ENCODE assay signal across 7 mouse cellular contexts in genomic region chr14:31017854-31018253, GRCm38 (mm10). TPM values are rescaled to one million over a fixed set of nuclear protein-coding genes. Genes with fewer than 3 reads are reported as not detected.
DNase-seq lines count a peak whose midpoint lies in the region; ATAC-seq and TF ChIP-seq lines count a peak whose summit lies in the region.

No protein-coding gene starts in this region.

- no peak for DNase-seq in ES-E14 (ENCODE audit: low read depth, low spot score)
- no peak for DNase-seq in intestine, embryonic 14.5 days (ENCODE audit: low spot score)
- DNase-seq in midbrain, embryonic 10.5 days (ENCODE audit: low spot score) = no peak
- DNase-seq in yolk sac, embryonic 10.5 days (ENCODE audit: low spot score) = peak; percentile 49
- DNase-seq in layer of hippocampus, adult 18-20 months (ENCODE audit: low spot score in 2 of 2) = no peak

- H3K4me3 ChIP-seq in C2C12 (ENCODE audit: insufficient read depth, poor library complexity, severe bottlenecking) = peak overlapping the region; percentile 100
- H3K4me3 ChIP-seq in ES-E14 (ENCODE audit: insufficient read depth in 1 of 2, low read depth in 1 of 2, low read length in 2 of 2, poor library complexity in 1 of 2, severe bottlenecking in 1 of 2) = peak overlapping the region; percentile 92 to 96
- H3K4me3 ChIP-seq in embryonic facial prominence, embryonic 13.5 days = peak overlapping the region; percentile 87
- peak overlapping the region; percentile 94 for H3K4me3 ChIP-seq in intestine, embryonic 14.5 days (ENCODE audit: low read depth, low read length)
- peak overlapping the region; percentile 79 for H3K4me3 ChIP-seq in midbrain, embryonic 10.5 days

- in situ Hi-C loops in ES-E14 (cut with MboI; ENCODE audit: low sequenced_read_pairs in 2 of 2, unreplicated experiment in 2 of 2) = no loop called here

- no peak for TF ChIP-seq CTCF in C2C12 (IDR thresholded peaks at IDR 0.05; ENCODE audit: control insufficient read depth, insufficient read depth, insufficient read length)

- peaks cover 75% of the 10 kb centered on the region for H3K79me3 ChIP-seq in C2C12 (ENCODE audit: low read depth)

- peaks cover 91% of the 10 kb centered on the region for H3K79me2 ChIP-seq in C2C12 (ENCODE audit: control insufficient read depth, insufficient read depth)

- peak overlapping the region; percentile 99 for H3K9ac ChIP-seq in ES-E14 (ENCODE audit: insufficient read depth, low read depth, low read length, poor library complexity, severe bottlenecking)
- peak overlapping the region; percentile 95 for H3K9ac ChIP-seq in embryonic facial prominence, embryonic 13.5 days
- peak overlapping the region; percentile 92 for H3K9ac ChIP-seq in intestine, embryonic 14.5 days (ENCODE audit: low read length)

- H3K4me2 ChIP-seq in embryonic facial prominence, embryonic 13.5 days = peak overlapping the region; percentile 79
- H3K4me2 ChIP-seq in intestine, embryonic 14.5 days (ENCODE audit: low read length) = peak overlapping the region; percentile 87

- no peak for ATAC-seq in embryonic facial prominence, embryonic 13.5 days (ENCODE audit: insufficient number of reproducible peaks, insufficient read depth, low FRiP score, low TSS enrichment, low read depth)
- ATAC-seq in intestine, embryonic 14.5 days (replicated peaks; ENCODE audit: low FRiP score, low TSS enrichment, low read depth) = peak; percentile 24; the same call in 1 of the 2 replicates

- H3K27ac ChIP-seq in ES-E14 (ENCODE audit: insufficient read depth, low read depth, low read length, poor library complexity, severe bottlenecking) = no peak overlapping the region; the same call in 1 of the 2 replicates
- peak overlapping the region; percentile 97; the same call in 1 of the 2 replicates for H3K27ac ChIP-seq in embryonic facial prominence, embryonic 13.5 days
- peak overlapping the region; percentile 27; the same call in 1 of the 2 replicates for H3K27ac ChIP-seq in intestine, embryonic 14.5 days (ENCODE audit: low read depth)
- H3K27ac ChIP-seq in midbrain, embryonic 10.5 days (replicated peaks) = peak overlapping the region; percentile 99

- H3K4me1 ChIP-seq in ES-E14 (ENCODE audit: control insufficient read depth in 2 of 2, insufficient read depth in 2 of 2, low read length in 2 of 2, poor library complexity in 1 of 2) = peaks cover 4% of the 10 kb centered on the region in 2 experiments
- H3K4me1 ChIP-seq in embryonic facial prominence, embryonic 13.5 days = peaks cover 25% of the 10 kb centered on the region
- peaks cover 13% of the 10 kb centered on the region for H3K4me1 ChIP-seq in intestine, embryonic 14.5 days (replicated peaks; ENCODE audit: control insufficient read depth, insufficient read depth, low read length)
- peaks cover 28% of the 10 kb centered on the region for H3K4me1 ChIP-seq in midbrain, embryonic 10.5 days

- H3K36me3 ChIP-seq in C2C12 (ENCODE audit: control insufficient read depth, insufficient read depth) (peaks cover 62% of the 10 kb centered on the region), ES-E14 (ENCODE audit: control insufficient read depth, insufficient read depth, low read length, poor library complexity, severe bottlenecking) (peaks cover 46% of the 10 kb centered on the region)
- H3K36me3 ChIP-seq in embryonic facial prominence, embryonic 13.5 days = peaks cover 55% of the 10 kb centered on the region
- peaks cover 58% of the 10 kb centered on the region for H3K36me3 ChIP-seq in intestine, embryonic 14.5 days (ENCODE audit: control insufficient read depth, insufficient read depth, low read length)
- peaks cover 66% of the 10 kb centered on the region for H3K36me3 ChIP-seq in midbrain, embryonic 10.5 days

- 2% methylated on average over 2 of the region's 2 CpGs for WGBS in embryonic facial prominence, embryonic 13.5 days
- WGBS in intestine, embryonic 14.5 days = 2% methylated on average over 2 of the region's 2 CpGs
- 2% methylated on average over 2 of the region's 2 CpGs for WGBS in midbrain, embryonic 10.5 days

- H3K27me3 ChIP-seq in C2C12 (ENCODE audit: control insufficient read depth, insufficient read depth, insufficient read length) = no peaks in the 10 kb centered on the region
- H3K27me3 ChIP-seq in embryonic facial prominence, embryonic 13.5 days = no peaks in the 10 kb centered on the region
- H3K27me3 ChIP-seq in intestine, embryonic 14.5 days (replicated peaks; ENCODE audit: control insufficient read depth, insufficient read depth, low read length) = no peaks in the 10 kb centered on the region
- H3K27me3 ChIP-seq in midbrain, embryonic 10.5 days (ENCODE audit: low read depth, poor library complexity, severe bottlenecking) = no peaks in the 10 kb centered on the region

- no peaks in the 10 kb centered on the region for H3K9me3 ChIP-seq in ES-E14 (ENCODE audit: control insufficient read depth, insufficient read depth, low read depth, low read length)
- no peaks in the 10 kb centered on the region for H3K9me3 ChIP-seq in embryonic facial prominence, embryonic 13.5 days
- no peaks in the 10 kb centered on the region for H3K9me3 ChIP-seq in intestine, embryonic 14.5 days (ENCODE audit: control insufficient read depth, low read length)
- no peaks in the 10 kb centered on the region for H3K9me3 ChIP-seq in midbrain, embryonic 10.5 days (replicated peaks)

- peak overlapping the region; percentile 98 for H3ac ChIP-seq in C2C12 (ENCODE audit: control insufficient read depth, insufficient read length, low read depth)

TF ChIP-seq in C2C12, 6 proteins besides CTCF, POLR2A, EP300 and RAD21:
- TF ChIP-seq MYOG (IDR thresholded peaks at IDR 0.05; ENCODE audit: control insufficient read depth, extremely low read depth, insufficient read length) (no peak), MAX (IDR thresholded peaks at IDR 0.05) (peak; percentile 99), USF1 (IDR thresholded peaks at IDR 0.05; ENCODE audit: low read depth) (peak; percentile 73), FOSL1 (IDR thresholded peaks at IDR 0.05; ENCODE audit: insufficient read depth, low read length, poor library complexity, severe bottlenecking) (no peak), CEBPB (IDR thresholded peaks at IDR 0.05; ENCODE audit: low read depth) (no peak), MYOD1 (IDR thresholded peaks at IDR 0.05; ENCODE audit: control insufficient read depth, insufficient read length, low read depth) (no peak)

TF ChIP-seq in ES-E14, 5 proteins besides CTCF, POLR2A, EP300 and RAD21:
- TF ChIP-seq ZC3H11A (IDR thresholded peaks at IDR 0.05; ENCODE audit: borderline replicate concordance, low read depth, low read length) (no peak), MAFK (IDR thresholded peaks at IDR 0.05; ENCODE audit: insufficient read depth, low read depth, low read length) (no peak), CHD2 (IDR thresholded peaks at IDR 0.05; ENCODE audit: low read depth, low read length) (0 out of 2 replicates have a peak, but pooled peaks have one; percentile 34), ZNF384 (IDR thresholded peaks at IDR 0.05; ENCODE audit: low read depth, low read length) (no peak), HCFC1 (IDR thresholded peaks at IDR 0.05; ENCODE audit: borderline replicate concordance, insufficient read depth, low read length) (0 out of 2 replicates have a peak, but pooled peaks have one; percentile 33)

RNA-seq across cellular contexts. Expression of gene Pbrm1, which starts 1.1 kb away (rescaled TPM):
- polyA plus RNA-seq in C2C12 (2012; fragmentation: generic; extraction: Trizol) = 14.3 TPM
- 57.2 and 58.9 TPM in 2 replicates for total RNA-seq in ES-E14 (2012; rRNA removed)
- polyA plus RNA-seq in embryonic facial prominence, embryonic 13.5 days (2015; fragmentation: Nextera tagmentation; extraction: Ambion mirVana) = 138 and 145 TPM in 2 replicates
- 90.7 and 93.7 TPM in 2 replicates for polyA plus RNA-seq in intestine, embryonic 14.5 days (2014; fragmentation: Nextera tagmentation; extraction: Ambion mirVana)
- 158 and 170 TPM in 2 replicates for polyA plus RNA-seq in midbrain, embryonic 10.5 days (2016; fragmentation: Nextera tagmentation; extraction: Ambion mirVana)
- 10 to 100 TPM; 52.0 to 56.4 TPM for total RNA-seq in layer of hippocampus, adult 18-20 months (2021)

RNA-seq across cellular contexts. Expression of gene Gnl3, which starts 1.1 kb away (rescaled TPM):
- polyA plus RNA-seq in C2C12 (2012; fragmentation: generic; extraction: Trizol) = 56.7 TPM
- 377 and 427 TPM in 2 replicates for total RNA-seq in ES-E14 (2012; rRNA removed)
- 125 and 128 TPM in 2 replicates for polyA plus RNA-seq in embryonic facial prominence, embryonic 13.5 days (2015; fragmentation: Nextera tagmentation; extraction: Ambion mirVana)
- polyA plus RNA-seq in intestine, embryonic 14.5 days (2014; fragmentation: Nextera tagmentation; extraction: Ambion mirVana) = 144 and 170 TPM in 2 replicates
- 94.0 and 121 TPM in 2 replicates for polyA plus RNA-seq in midbrain, embryonic 10.5 days (2016; fragmentation: Nextera tagmentation; extraction: Ambion mirVana)
- 10 to 100 TPM; 42.6 to 45.7 TPM for total RNA-seq in layer of hippocampus, adult 18-20 months (2021)

RNA-seq across cellular contexts. Expression of gene Spcs1, which starts 16.4 kb away (rescaled TPM):
- polyA plus RNA-seq in C2C12 (2012; fragmentation: generic; extraction: Trizol) = 218 TPM
- 161 and 182 TPM in 2 replicates for total RNA-seq in ES-E14 (2012; rRNA removed)
- 409 and 417 TPM in 2 replicates for polyA plus RNA-seq in embryonic facial prominence, embryonic 13.5 days (2015; fragmentation: Nextera tagmentation; extraction: Ambion mirVana)
- polyA plus RNA-seq in intestine, embryonic 14.5 days (2014; fragmentation: Nextera tagmentation; extraction: Ambion mirVana) = 338 and 365 TPM in 2 replicates
- polyA plus RNA-seq in midbrain, embryonic 10.5 days (2016; fragmentation: Nextera tagmentation; extraction: Ambion mirVana) = 274 and 277 TPM in 2 replicates
- 100 to 1,000 TPM; 149 to 170 TPM for total RNA-seq in layer of hippocampus, adult 18-20 months (2021)

RNA-seq across cellular contexts. Expression of gene Glt8d1, which starts 16.7 kb away (rescaled TPM):
- 13.4 TPM for polyA plus RNA-seq in C2C12 (2012; fragmentation: generic; extraction: Trizol)
- 22.4 and 25.4 TPM in 2 replicates for total RNA-seq in ES-E14 (2012; rRNA removed)
- 65.2 and 69.2 TPM in 2 replicates for polyA plus RNA-seq in embryonic facial prominence, embryonic 13.5 days (2015; fragmentation: Nextera tagmentation; extraction: Ambion mirVana)
- polyA plus RNA-seq in intestine, embryonic 14.5 days (2014; fragmentation: Nextera tagmentation; extraction: Ambion mirVana) = 52.0 and 61.1 TPM in 2 replicates
- polyA plus RNA-seq in midbrain, embryonic 10.5 days (2016; fragmentation: Nextera tagmentation; extraction: Ambion mirVana) = 52.4 and 53.8 TPM in 2 replicates
- total RNA-seq in layer of hippocampus, adult 18-20 months (2021) = 10 to 100 TPM; 38.4 to 39.4 TPM
